Mouse (Mus musculus) natural killer cell, adult 2 months (primary cell): Measurements from ENCODE around the gene Gtf2f1.

Source experiments
- DNase-seq, 2 experiments: peaks; one replicate each; pipeline ENCODE4 v3.0.0; 2022; ENCODE audit warnings: low spot score in 2 of 2

The Gtf2f1 gene

GRCm38 (mm10) chr17:57007137-57007905 is 3.8 kb downstream of the Gtf2f1 start:
- no peak for DNase-seq

GRCm38 (mm10) chr17:57003994-57004393 is 7.1 kb downstream of the Gtf2f1 start:
- no peak for DNase-seq

GRCm38 (mm10) chr17:57001228-57001627 is 9.9 kb downstream of the Gtf2f1 start:
- DNase-seq, result no peak

GRCm38 (mm10) chr17:56999968-57000609 is 11.0 kb downstream of the Gtf2f1 start, which contains the start of gene Pspn:
Gene Pspn (minus strand): TSS chr17:57000018.
- no peak for DNase-seq

GRCm38 (mm10) chr17:56999414-56999813 is 11.7 kb downstream of the Gtf2f1 start:
- no peak for DNase-seq

GRCm38 (mm10) chr17:56997029-56997667 is 13.9 kb downstream of the Gtf2f1 start, which contains the start of gene Alkbh7:
Gene Alkbh7 (plus strand): TSS chr17:56997339.
- DNase-seq, result peak; percentile 97 to 98

GRCm38 (mm10) chr17:56996506-56996905 is 14.6 kb downstream of the Gtf2f1 start:
- no peak for DNase-seq

- no peak for DNase-seq
Observed at GRCm38 (mm10) chr17:56995046-56995445, 16.0 kb downstream of the Gtf2f1 start.

- no peak for DNase-seq
Observed at GRCm38 (mm10) chr17:56990966-56991365, 20.1 kb downstream of the Gtf2f1 start.

- peak; percentile 94 to 95 for DNase-seq
Observed at GRCm38 (mm10) chr17:56990115-56990746, 20.9 kb downstream of the Gtf2f1 start, which contains the start of gene Clpp. Gene Clpp (plus strand): TSS chr17:56990305.

- no peak for DNase-seq
Observed at GRCm38 (mm10) chr17:56989467-56990114, 21.5 kb downstream of the Gtf2f1 start.

GRCm38 (mm10) chr17:56988921-56989430 is 22.1 kb downstream of the Gtf2f1 start:
- no peak for DNase-seq

- DNase-seq, result no peak
Observed at GRCm38 (mm10) chr17:56988441-56988840, 22.6 kb downstream of the Gtf2f1 start.

GRCm38 (mm10) chr17:56986105-56986805 is 24.8 kb downstream of the Gtf2f1 start:
- no peak for DNase-seq

GRCm38 (mm10) chr17:56985656-56986055 is 25.4 kb downstream of the Gtf2f1 start:
- DNase-seq, result no peak

GRCm38 (mm10) chr17:56984886-56985285 is 26.2 kb downstream of the Gtf2f1 start:
- no peak for DNase-seq

GRCm38 (mm10) chr17:56982013-56982412 is 29.1 kb downstream of the Gtf2f1 start, which contains the start of gene Acer1:
Gene Acer1 (minus strand): TSS chr17:56982126.
- DNase-seq, result no peak

- no peak for DNase-seq
Observed at GRCm38 (mm10) chr17:56981049-56981448, 30.0 kb downstream of the Gtf2f1 start.

- no peak for DNase-seq
Observed at GRCm38 (mm10) chr17:56979524-56979923, 31.6 kb downstream of the Gtf2f1 start.
